Mouse (Mus musculus): ENCODE measurements around the gene Tnfsf10.

- TF ChIP-seq CTCF (IDR thresholded peaks at IDR 0.05; ENCODE audit: control insufficient read depth, insufficient read depth, insufficient replicate concordance, low read depth, low read length) (no peak), POLR2A (IDR thresholded peaks at IDR 0.05; ENCODE audit: control insufficient read depth, low read depth, low read length) (no peak)
These were observed 61.1 kb downstream of the Tnfsf10 start for GRCm38 (mm10) chr3:27377935-27378334.

All from testis, adult 2 months (tissue).